Mouse (Mus musculus) cerebellum, adult 9-10 months (tissue): ENCODE results near the gene Ubap1l.
A peak's percentile ranks its signal among the peaks of the same experiment; 100 is the strongest.
"Not testable (repeated sequence)": the region's sequence is repeated elsewhere in the genome, so short reads cannot be mapped to it uniquely, and the experiment has no call there.

ENCODE experiments used
- DNase-seq: peaks from one replicate; pipeline ENCODE4 v3.0.0; 2022

Gene Ubap1l

GRCm38 (mm10) chr9:65360641-65361448 lies at the start of gene Ubap1l:
TSS of gene Ubap1l (plus strand) at chr9:65361041.
- DNase-seq = no peak

DNA sequence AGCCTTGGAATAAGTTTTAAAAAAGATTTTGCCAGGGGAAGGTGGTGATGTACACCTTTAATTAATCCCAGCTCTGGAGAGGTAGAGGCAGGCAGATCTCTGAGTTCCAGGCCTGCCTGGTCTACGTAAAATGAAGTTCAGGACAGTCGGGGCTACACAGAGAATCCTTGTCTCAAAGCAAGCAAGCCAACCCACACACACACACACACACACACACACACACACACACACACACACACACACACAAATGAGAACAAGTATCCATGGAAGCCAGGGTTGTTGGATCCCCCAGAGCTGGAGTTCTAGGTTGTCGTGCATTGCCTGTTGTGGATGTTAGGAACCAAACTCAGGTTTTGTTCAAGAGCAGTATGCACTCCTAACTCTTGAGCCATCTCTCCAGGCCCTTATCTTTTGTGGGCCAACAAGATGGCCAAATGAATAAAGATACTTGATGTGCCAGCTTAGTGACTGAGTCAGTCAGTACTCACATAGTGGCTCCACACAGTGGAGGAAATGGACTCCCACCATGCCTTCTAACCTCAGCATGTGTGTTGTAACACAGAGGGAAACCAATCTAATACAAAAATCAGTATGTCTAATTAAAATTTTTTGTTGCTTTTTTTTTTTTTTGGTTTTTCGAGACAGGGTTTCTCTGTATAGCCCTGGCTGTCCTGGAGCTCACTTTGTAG lies 48.0 kb upstream of the Ubap1l start:
- no peak for DNase-seq

DNA sequence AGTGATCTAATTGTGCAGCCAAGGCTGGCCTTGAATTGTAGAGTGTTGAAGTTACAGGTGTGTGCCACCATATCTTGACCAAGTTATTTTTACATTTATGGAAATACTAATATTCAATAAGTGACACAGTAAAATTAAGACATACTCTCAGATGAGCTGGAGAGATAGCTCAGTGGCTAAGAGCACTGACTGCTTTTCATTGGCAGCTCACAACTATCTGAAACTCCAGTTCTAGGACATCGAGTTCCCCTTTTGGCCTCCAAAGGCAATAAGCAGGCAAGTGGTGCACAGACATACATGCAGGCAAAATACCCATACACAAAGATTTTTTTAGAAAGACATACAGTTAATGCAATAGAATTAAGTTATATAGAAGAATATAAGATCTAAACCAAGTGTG lies 47.0 kb upstream of the Ubap1l start:
- no peak for DNase-seq

- DNase-seq = no peak
Measured at GRCm38 (mm10) chr9:65322255-65322900, 38.5 kb upstream of the Ubap1l start.

GRCm38 (mm10) chr9:65325971-65326370 lies 34.9 kb upstream of the Ubap1l start:
- no peak for DNase-seq

DNA sequence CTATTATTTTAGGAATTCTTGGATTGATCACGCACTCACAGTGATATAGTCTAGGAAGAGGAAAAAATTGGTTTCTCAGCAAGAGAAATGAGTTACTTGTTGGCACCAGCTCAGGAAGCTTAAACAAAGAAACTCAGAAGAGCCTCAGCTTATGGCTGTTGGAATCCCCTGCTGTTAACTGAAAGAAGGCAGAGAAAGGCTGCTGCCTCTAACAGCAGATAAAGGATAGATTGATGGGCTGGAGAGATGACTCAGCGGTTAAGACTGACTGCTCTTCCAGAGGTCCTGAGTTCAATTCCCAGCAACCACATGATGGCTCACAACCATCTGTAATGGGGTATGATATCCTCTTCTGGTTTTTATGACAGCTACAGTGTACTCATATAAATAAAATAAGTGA lies 33.5 kb upstream of the Ubap1l start:
- DNase-seq = no peak

GRCm38 (mm10) chr9:65333958-65334357 lies 26.9 kb upstream of the Ubap1l start:
- no peak for DNase-seq

DNA sequence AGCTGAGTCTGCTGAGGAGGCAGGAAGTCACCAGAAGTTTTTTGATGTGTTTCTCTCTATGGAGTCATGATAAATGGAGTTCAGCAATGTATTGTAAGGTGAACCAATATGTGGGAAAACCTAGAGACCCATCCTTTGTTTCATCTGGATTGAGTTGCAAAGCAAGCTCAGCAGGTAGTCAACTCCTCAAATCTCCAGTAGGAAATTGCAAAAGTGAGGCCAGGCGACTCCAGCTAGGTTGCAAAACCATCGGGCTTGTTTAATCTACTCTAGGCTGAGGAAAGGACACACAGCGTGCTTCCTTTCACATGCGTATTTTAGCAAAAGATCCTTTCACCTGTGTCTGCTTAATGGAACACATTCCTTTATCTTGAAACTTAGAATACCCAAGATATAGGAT lies 21.7 kb upstream of the Ubap1l start:
- no peak for DNase-seq

GRCm38 (mm10) chr9:65340414-65340813 lies 20.4 kb upstream of the Ubap1l start:
- no peak for DNase-seq

GRCm38 (mm10) chr9:65345439-65345838 lies 15.4 kb upstream of the Ubap1l start:
- not testable (repeated sequence) for DNase-seq

GRCm38 (mm10) chr9:65345854-65346475 lies 14.9 kb upstream of the Ubap1l start, which contains the start of gene Pdcd7:
TSS of gene Pdcd7 (plus strand) at chr9:65346104.
- peak; percentile 97 for DNase-seq

DNA sequence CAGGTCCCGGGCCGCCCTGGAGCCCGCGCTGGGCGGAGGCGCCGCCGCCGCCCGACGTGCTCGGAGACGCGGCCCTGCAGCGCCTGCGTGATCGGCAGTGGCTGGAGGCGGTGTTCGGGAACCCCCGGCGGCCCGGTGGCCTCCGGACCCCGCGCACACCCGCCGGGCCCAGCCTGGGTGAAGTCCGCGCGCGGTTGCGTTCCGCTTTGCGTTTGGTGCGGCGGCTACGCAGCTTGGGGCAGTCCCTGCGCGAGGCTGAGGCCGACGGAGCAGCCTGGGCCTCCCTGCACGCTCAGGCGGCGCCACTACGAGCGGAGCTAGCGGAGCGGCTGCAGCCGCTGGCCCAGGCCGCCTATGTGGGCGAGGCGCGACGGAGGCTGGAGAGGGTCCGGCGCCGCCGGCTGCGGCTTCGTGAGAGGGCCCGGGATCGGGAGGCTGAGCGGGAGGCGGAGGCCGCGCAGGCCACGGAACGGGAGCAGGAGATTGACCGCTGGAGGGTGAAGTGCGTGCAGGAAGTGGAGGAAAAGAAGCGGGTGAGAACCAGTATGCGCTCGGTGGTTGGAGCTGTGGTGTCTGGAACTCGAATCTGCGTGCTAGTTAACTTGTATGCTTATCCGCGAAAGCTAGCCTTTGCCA lies 14.2 kb upstream of the Ubap1l start:
- peak; percentile 32 for DNase-seq

DNA sequence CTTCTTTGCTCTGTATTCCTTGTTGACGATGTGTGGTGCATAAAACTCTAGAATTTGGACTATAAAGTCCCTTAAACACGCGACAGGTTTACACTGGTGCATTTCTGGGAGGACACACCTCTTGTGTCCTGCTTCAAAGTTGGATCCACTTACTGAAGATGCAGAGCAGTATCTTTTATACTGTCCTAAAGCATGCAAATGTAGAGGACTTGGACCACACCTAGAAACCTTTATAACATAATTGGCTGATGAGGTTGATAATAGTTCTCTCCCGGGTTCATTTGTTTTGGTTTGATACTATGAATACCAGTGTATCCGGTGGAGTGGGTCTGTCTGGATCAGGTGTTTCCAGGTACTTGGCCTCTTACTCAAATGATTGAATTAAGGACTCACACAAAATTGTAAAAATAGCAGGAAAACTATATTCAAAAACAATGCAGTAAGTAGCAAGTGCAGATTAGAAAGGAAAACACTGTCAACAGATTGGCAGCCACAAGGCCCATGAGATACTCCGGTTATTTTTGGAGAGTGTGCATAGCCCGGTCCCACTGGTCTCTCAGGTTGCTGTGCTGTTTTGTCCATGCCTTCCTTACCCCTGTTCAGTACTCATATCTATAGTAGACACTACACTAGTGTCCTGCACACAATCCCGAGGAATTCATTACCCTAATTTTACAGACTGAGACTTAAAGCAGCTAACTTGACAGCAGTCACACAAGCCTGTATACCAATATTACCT lies 13.6 kb upstream of the Ubap1l start:
- DNase-seq = no peak

GRCm38 (mm10) chr9:65353251-65353650 lies 7.6 kb upstream of the Ubap1l start:
- DNase-seq = no peak

DNA sequence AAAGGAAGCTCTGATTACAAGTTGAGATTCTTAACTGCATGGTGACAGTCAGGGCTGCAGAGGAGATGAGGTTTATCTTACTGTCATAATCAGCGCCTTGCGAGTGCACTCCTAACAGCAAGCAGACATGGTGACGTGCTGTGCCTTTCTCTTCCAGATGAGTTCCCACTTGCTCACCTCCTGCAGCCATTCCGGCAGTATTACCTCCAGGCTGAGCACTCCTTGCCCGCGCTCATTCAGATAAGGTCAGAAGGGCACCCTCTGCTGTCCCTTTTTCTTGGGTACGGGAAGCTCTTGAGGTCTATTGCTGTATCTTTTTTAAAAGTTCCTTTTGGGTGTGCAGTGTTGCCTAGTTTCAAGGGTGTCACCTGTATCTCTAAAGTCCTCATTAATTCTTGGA lies 4.3 kb upstream of the Ubap1l start:
- DNase-seq = no peak

- DNase-seq = no peak
Measured at GRCm38 (mm10) chr9:65356971-65357370, 3.9 kb upstream of the Ubap1l start.

DNA sequence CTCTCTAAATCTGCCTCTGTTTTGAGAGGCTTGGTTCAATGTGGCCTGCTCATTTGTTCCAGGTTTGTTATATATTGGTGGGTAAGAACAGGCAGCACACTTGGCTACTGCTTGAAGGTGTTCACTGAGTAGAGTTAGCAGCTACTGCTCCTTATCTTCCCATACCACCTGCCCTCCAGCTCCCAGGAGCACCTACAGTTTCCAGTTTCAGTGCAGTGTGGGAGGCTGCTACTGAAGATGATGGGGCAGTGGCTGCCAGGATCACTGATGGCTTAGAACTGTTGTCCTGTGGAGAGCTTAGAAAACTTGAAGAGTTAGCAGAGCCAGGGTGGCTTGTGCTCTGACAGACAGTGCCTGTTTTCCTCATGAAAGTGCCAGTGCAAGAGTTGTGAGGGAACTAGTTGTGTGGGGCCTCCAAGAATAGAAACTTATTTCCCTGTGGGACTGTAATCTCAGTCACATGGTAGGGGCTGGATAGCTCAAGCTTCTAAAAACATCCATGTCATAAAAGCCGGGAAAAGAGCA lies 1.8 kb upstream of the Ubap1l start:
- no peak for DNase-seq

DNA sequence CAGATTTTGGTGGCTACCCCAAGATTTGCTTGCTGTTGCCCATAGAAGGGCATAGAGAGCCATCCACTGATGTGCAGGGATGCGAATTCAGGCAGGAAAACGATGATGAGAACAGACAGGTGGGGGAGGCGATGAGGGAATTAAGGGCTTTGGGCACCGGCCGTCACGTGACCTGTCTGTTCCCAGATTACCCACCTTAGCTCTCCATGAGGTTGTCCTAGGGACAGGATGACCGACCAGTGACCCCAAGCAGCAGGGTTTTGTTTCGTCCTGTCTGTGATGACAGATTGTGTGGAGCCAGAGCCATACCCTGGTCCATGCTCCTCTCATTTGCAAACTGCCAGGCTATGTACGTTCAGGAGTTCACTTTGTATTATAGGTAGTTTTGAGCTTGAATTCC lies 2.8 kb downstream of the Ubap1l start:
- no peak for DNase-seq

DNA sequence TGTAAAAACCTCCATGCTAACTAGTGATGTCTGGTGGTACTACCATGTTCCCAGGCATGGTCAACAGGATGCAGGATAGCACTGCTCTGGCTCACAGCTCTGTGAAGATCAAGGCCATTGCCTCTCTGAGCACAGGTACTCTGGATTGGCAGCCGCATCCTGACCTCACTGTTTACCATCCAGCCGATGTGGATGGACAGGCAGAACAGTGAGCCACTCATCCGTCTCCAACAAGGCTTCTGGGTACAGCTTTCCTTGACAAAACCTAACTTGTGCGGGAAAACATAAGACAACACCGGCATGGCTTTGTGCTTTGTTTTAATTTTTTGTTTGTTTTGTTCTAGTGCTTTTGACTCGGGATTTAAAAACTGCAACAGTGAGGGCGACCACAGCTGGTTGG lies 4.9 kb downstream of the Ubap1l start:
- no peak for DNase-seq

DNA sequence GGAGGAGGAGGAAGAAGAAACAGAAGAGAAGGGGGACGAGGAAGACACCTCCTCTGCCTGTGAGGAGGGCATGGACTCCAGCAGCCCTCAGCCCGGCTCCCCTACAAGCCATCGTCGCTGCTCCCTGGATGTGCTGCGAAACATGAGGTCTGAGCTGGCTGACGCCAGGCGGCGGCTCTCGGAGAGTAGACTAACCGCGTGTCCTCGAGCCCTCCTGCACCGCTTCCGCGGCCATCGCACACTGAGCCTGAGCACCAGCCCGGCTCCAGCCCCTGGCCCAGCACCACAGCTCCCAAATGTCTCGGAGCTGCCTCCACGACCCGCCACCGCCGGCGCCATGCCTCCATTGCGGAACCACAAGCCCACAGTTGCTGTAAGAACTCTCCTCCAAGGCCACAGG lies 10.9 kb downstream of the Ubap1l start:
- no peak for DNase-seq

- no peak for DNase-seq
Measured at GRCm38 (mm10) chr9:65372449-65372848, 11.6 kb downstream of the Ubap1l start.
